Mouse (Mus musculus): Measurements from ENCODE around the gene Atp2c2. TPM values are rescaled to one million over a fixed set of nuclear protein-coding genes. Genes with fewer than 3 reads are reported as not detected.

The Atp2c2 gene
- polyA plus RNA-seq, 1 experiment, result 3.4 TPM

GRCm38 (mm10) chr8:119665270-119665669 is 34.5 kb upstream of the Atp2c2 start:
- no peak overlapping the region for H3K27ac ChIP-seq (ENCODE audit: insufficient read depth, low read length)
- no peak for TF ChIP-seq CTCF (IDR thresholded peaks at IDR 0.05; ENCODE audit: low read depth, low read length)
- no peak for TF ChIP-seq EP300 (IDR thresholded peaks at IDR 0.05; ENCODE audit: insufficient read depth, low read depth, low read length)
- TF ChIP-seq POLR2A (IDR thresholded peaks at IDR 0.05; ENCODE audit: insufficient read depth, low read length), result no peak
- H3K36me3 ChIP-seq (ENCODE audit: control insufficient read depth, insufficient read depth, low read length, poor library complexity, severe bottlenecking), result no peaks in the 10 kb centered on the region
- H3K4me3 ChIP-seq (ENCODE audit: low read depth, low read length), result no peak overlapping the region
- H3K4me1 ChIP-seq (ENCODE audit: control insufficient read depth, insufficient read depth, low read length), result no peaks in the 10 kb centered on the region
- H3K27me3 ChIP-seq (ENCODE audit: control insufficient read depth, insufficient read depth, low read length, poor library complexity, severe bottlenecking), result no peaks in the 10 kb centered on the region
- H3K9me3 ChIP-seq (replicated peaks; ENCODE audit: control insufficient read depth, insufficient read depth, low read length, poor library complexity, severe bottlenecking), result no peaks in the 10 kb centered on the region
- no peak overlapping the region for H3K9ac ChIP-seq (ENCODE audit: low read depth, poor library complexity, severe bottlenecking)

- no peak within 1 kb of the TSS for H3K4me3 ChIP-seq (ENCODE audit: low read depth, low read length)
- H3K9ac ChIP-seq (ENCODE audit: low read depth, poor library complexity, severe bottlenecking), result no peak within 1 kb of the TSS
- TF ChIP-seq CTCF (IDR thresholded peaks at IDR 0.05; ENCODE audit: low read depth, low read length), result no peak
- no peak for TF ChIP-seq POLR2A (IDR thresholded peaks at IDR 0.05; ENCODE audit: insufficient read depth, low read length)
- no peak for TF ChIP-seq EP300 (IDR thresholded peaks at IDR 0.05; ENCODE audit: insufficient read depth, low read depth, low read length)
- no peaks in the 10 kb centered on the region for H3K9me3 ChIP-seq (replicated peaks; ENCODE audit: control insufficient read depth, insufficient read depth, low read length, poor library complexity, severe bottlenecking)
- H3K27me3 ChIP-seq (ENCODE audit: control insufficient read depth, insufficient read depth, low read length, poor library complexity, severe bottlenecking), result no peaks in the 10 kb centered on the region
- no peaks in the 10 kb centered on the region for H3K4me1 ChIP-seq (ENCODE audit: control insufficient read depth, insufficient read depth, low read length)
- no peak within 1 kb of the TSS for H3K27ac ChIP-seq (ENCODE audit: insufficient read depth, low read length)
- H3K36me3 ChIP-seq (ENCODE audit: control insufficient read depth, insufficient read depth, low read length, poor library complexity, severe bottlenecking), result no peaks in the 10 kb centered on the region
Measured at GRCm38 (mm10) chr8:119666219-119666951, 33.4 kb upstream of the Atp2c2 start, which contains the start of gene Wfdc1. Gene Wfdc1 (plus strand): TSS chr8:119666365.

GRCm38 (mm10) chr8:119668447-119668846 is 31.4 kb upstream of the Atp2c2 start:
- no peak overlapping the region for H3K4me3 ChIP-seq (ENCODE audit: low read depth, low read length)
- TF ChIP-seq POLR2A (IDR thresholded peaks at IDR 0.05; ENCODE audit: insufficient read depth, low read length), result no peak
- no peak for TF ChIP-seq CTCF (IDR thresholded peaks at IDR 0.05; ENCODE audit: low read depth, low read length)
- TF ChIP-seq EP300 (IDR thresholded peaks at IDR 0.05; ENCODE audit: insufficient read depth, low read depth, low read length), result no peak
- H3K27me3 ChIP-seq (ENCODE audit: control insufficient read depth, insufficient read depth, low read length, poor library complexity, severe bottlenecking), result no peaks in the 10 kb centered on the region
- no peak overlapping the region for H3K9ac ChIP-seq (ENCODE audit: low read depth, poor library complexity, severe bottlenecking)
- H3K4me1 ChIP-seq (ENCODE audit: control insufficient read depth, insufficient read depth, low read length), result no peaks in the 10 kb centered on the region
- no peaks in the 10 kb centered on the region for H3K36me3 ChIP-seq (ENCODE audit: control insufficient read depth, insufficient read depth, low read length, poor library complexity, severe bottlenecking)
- no peak overlapping the region for H3K27ac ChIP-seq (ENCODE audit: insufficient read depth, low read length)
- H3K9me3 ChIP-seq (replicated peaks; ENCODE audit: control insufficient read depth, insufficient read depth, low read length, poor library complexity, severe bottlenecking), result no peaks in the 10 kb centered on the region

- Histone ChIP-seq H3K27ac (ENCODE audit: insufficient read depth, low read length) (no peak overlapping the region), H3K36me3 (ENCODE audit: control insufficient read depth, insufficient read depth, low read length, poor library complexity, severe bottlenecking) (no peaks in the 10 kb centered on the region), H3K9me3 (replicated peaks; ENCODE audit: control insufficient read depth, insufficient read depth, low read length, poor library complexity, severe bottlenecking) (no peaks in the 10 kb centered on the region), H3K4me1 (ENCODE audit: control insufficient read depth, insufficient read depth, low read length) (no peaks in the 10 kb centered on the region), H3K27me3 (ENCODE audit: control insufficient read depth, insufficient read depth, low read length, poor library complexity, severe bottlenecking) (no peaks in the 10 kb centered on the region), H3K4me3 (ENCODE audit: low read depth, low read length) (no peak overlapping the region), H3K9ac (ENCODE audit: low read depth, poor library complexity, severe bottlenecking) (no peak overlapping the region)
- no peak for TF ChIP-seq EP300 (IDR thresholded peaks at IDR 0.05; ENCODE audit: insufficient read depth, low read depth, low read length)
- TF ChIP-seq CTCF (IDR thresholded peaks at IDR 0.05; ENCODE audit: low read depth, low read length), result peak; percentile 77
- no peak for TF ChIP-seq POLR2A (IDR thresholded peaks at IDR 0.05; ENCODE audit: insufficient read depth, low read length)
Measured at GRCm38 (mm10) chr8:119669284-119669683, 30.5 kb upstream of the Atp2c2 start.

- no peak overlapping the region for H3K9ac ChIP-seq (ENCODE audit: low read depth, poor library complexity, severe bottlenecking)
- no peak for TF ChIP-seq CTCF (IDR thresholded peaks at IDR 0.05; ENCODE audit: low read depth, low read length)
- no peak for TF ChIP-seq POLR2A (IDR thresholded peaks at IDR 0.05; ENCODE audit: insufficient read depth, low read length)
- TF ChIP-seq EP300 (IDR thresholded peaks at IDR 0.05; ENCODE audit: insufficient read depth, low read depth, low read length), result no peak
- H3K9me3 ChIP-seq (replicated peaks; ENCODE audit: control insufficient read depth, insufficient read depth, low read length, poor library complexity, severe bottlenecking), result no peaks in the 10 kb centered on the region
- no peaks in the 10 kb centered on the region for H3K4me1 ChIP-seq (ENCODE audit: control insufficient read depth, insufficient read depth, low read length)
- no peak overlapping the region for H3K4me3 ChIP-seq (ENCODE audit: low read depth, low read length)
- H3K27me3 ChIP-seq (ENCODE audit: control insufficient read depth, insufficient read depth, low read length, poor library complexity, severe bottlenecking), result no peaks in the 10 kb centered on the region
- H3K27ac ChIP-seq (ENCODE audit: insufficient read depth, low read length), result no peak overlapping the region
- no peaks in the 10 kb centered on the region for H3K36me3 ChIP-seq (ENCODE audit: control insufficient read depth, insufficient read depth, low read length, poor library complexity, severe bottlenecking)
Measured at GRCm38 (mm10) chr8:119670419-119671091, 29.3 kb upstream of the Atp2c2 start.

Measured in ES-Bruce4 (cell line).